Mouse (Mus musculus): ENCODE measurements around the gene Zcchc10. TPM values are rescaled to one million over a fixed set of nuclear protein-coding genes. Genes with fewer than 3 reads are reported as not detected.
A peak's percentile ranks its signal among the peaks of the same experiment; 100 is the strongest.
"Not testable (repeated sequence)": the region's sequence is repeated elsewhere in the genome, so short reads cannot be mapped to it uniquely, and the experiment has no call there.

Gene Zcchc10
- total RNA-seq, 2 experiments from 2014 or later: 8.4 to 11.1 TPM

DNA sequence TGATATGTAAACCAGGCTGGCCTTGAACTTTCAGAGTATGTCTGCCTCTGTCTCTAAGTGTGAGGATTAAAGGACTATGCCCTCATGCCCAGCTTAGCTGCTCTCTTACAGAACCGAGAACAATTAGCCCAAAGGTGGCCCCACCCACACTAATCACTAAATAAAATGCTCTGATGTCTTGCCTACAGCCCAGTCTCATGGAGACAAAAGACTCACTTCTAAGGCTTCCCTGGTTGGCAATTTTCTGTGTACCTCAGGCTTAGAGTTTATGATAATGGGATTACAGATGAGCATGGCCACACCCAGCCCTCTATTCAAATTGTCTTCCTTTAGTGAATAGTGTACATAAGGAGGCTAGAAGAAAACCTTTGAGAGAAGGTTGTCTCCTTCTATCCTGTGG, 13.1 kb upstream of the Zcchc10 start:
- no peak for DNase-seq (ENCODE audit: extremely low spot score in 1 of 2, low spot score in 2 of 2)
- intact Hi-C loops (cut with DNase I): no loop called here

DNA sequence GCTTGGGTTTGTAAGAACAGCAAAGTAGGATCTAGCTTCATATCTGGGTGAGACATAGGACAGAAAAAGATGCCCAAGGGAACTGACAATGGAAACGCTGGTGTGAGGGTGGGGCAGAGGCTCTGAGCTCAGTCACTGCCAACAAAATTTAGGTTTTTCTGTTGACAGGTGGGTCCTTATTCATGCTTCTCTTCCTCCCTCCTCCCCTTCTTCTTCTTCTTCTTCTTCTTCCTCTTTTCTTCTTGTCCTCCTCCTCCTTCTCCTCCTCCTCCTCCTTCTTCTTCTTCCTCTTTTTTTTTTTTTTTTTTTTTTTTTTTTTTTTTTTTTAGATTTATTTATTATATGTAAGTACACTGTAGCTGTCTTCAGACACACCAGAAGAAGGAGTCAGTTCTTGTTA, 11.7 kb upstream of the Zcchc10 start:
- intact Hi-C loops (cut with DNase I); DNase-seq (ENCODE audit: extremely low spot score in 1 of 2, low spot score in 2 of 2): not testable (repeated sequence)

DNA sequence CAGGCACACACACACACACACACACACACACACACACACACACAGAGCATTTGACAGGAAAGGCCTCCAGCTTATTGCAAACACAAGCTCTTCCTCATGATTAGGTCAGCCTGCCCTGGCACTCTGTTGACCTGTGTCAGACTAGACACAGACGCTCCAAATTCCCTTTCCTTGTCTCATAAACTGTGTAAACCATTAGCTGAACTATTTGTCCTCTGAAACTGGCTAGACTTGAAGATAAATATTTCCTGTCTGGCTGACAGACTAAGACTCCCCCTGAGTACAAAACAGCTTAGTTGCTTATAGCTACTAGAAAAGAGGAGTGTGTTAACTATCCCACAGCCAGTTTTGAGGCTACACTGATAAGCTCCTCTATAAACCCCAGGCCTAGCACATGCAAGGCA, 9.7 kb upstream of the Zcchc10 start:
- intact Hi-C loops (cut with DNase I): no loop called here
- DNase-seq (ENCODE audit: extremely low spot score in 1 of 2, low spot score in 2 of 2): no peak

DNA sequence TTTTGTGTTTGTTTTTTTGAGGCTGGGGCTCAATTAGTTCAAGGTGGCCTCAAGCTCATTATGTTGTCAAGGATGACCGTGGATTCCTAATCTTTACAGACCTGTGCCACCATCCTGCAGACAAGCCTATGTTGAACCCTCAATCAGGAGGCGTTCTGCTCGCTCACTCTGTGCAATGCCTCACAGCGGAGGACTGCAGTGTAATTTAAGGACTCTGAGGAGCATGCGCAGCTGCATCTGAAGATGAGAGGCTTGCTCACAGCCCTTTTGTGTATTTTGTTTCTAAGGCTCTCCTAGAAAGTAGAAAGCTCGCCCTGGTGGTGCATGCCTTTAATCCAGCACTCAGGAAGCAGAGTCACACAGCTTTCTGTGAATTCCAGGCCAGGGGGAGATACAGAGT, 7.5 kb upstream of the Zcchc10 start:
- no peak for DNase-seq (ENCODE audit: extremely low spot score in 1 of 2, low spot score in 2 of 2)
- intact Hi-C loops (cut with DNase I): no loop called here

DNA sequence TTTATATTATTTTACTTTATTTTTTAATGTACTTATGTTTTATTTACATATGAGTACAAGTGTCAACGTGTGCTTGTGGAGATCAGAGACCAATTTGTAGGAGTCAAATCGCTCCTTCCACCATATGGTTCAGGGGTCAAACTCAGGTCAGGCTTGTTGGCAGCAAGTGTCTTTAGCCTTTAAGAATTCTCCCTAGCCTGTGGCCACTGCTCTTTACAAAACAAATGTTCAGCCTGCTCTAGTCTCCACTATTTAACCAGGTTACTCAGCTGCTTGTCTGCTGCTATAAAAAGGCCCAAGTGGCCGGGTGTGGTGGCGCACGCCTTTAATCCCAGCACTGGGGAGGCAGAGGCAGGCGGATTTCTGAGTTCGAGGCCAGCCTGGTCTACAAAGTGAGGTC, 6.4 kb upstream of the Zcchc10 start:
- intact Hi-C loops (cut with DNase I): no loop called here
- no peak for DNase-seq (ENCODE audit: extremely low spot score in 1 of 2, low spot score in 2 of 2)

DNA sequence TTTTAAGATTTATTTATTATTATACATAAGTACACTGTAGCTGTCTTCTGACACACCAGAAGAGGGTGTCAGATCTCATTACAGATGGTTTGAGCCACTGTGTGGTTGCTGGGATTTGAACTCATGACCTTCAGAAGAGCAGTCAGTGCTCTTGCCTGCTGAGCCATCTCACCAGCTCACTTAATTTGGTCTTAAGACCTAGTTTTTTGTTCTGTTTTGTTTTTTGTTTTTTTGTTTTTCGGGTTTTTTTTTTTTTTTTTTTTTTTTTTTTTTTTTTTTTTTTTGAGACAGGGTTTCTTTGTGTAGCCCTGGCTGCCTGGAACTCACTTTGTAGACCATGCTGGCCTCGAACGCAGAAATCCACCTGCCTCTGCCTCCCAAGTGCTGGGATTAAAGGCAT, 5.9 kb upstream of the Zcchc10 start:
- intact Hi-C loops (cut with DNase I); DNase-seq (ENCODE audit: extremely low spot score in 1 of 2, low spot score in 2 of 2): not testable (repeated sequence)

DNA sequence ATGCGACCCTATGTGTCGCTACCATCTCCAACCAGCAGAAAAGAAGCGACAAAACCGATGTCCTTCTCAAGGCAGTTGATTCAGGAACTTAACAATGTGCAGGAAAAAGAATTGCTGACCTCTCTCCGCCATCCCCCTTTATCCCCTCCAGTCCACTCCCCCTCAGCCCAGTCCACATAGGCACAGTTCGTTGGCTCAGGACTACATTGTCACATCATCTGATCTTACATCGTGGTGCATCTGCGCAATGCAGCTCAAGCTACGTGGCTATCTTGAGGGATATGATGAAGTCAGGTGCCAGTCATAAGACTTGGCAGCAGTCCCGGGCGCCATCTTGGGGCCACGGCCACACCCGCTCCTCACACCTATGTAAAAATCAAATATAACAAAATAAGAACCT, 4.6 kb upstream of the Zcchc10 start:
- intact Hi-C loops (cut with DNase I); DNase-seq (ENCODE audit: extremely low spot score in 1 of 2, low spot score in 2 of 2): not testable (repeated sequence)

DNA sequence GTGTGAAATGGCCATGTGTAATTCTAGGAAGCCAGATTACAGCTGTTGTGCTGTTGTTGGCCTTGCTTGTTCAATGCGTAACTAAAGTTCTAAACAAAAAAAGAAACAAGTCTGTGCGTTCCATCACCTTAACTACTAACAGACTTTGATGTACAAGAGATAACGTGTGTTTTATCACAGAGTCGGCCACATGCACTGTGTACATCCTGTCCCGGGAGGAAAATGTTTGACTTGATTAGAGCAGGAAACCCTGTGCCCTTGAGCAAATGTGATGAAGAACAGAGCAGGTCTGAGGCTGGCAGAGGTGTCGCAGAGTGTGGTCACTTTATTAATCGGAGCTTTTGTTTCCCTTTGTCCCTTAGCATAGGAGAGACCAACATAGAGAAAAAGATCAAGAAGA, 5.8 kb downstream of the Zcchc10 start:
- DNase-seq (ENCODE audit: extremely low spot score in 1 of 2, low spot score in 2 of 2): no peak
- intact Hi-C loops (cut with DNase I): no loop called here

DNA sequence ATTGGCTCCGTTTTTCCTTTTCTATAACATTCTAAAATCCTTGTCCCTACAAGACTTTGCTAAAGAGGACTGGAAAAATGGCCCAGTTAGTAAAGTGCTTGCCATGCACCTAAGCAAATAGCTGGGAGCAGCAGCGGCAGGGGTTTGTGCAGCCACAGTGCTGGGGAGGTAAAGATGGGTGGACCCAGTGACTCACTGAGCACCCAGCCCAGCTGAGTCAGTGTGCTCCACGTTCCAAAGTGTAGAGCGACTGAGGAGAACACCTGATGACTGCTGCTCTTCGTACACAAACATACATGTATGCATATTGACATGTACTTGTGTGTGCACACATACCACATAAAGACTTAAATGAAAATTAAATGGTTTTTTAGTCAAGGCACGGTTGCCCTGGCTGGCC, 6.6 kb downstream of the Zcchc10 start:
- DNase-seq (ENCODE audit: extremely low spot score in 1 of 2, low spot score in 2 of 2): no peak
- intact Hi-C loops (cut with DNase I): no loop called here

DNA sequence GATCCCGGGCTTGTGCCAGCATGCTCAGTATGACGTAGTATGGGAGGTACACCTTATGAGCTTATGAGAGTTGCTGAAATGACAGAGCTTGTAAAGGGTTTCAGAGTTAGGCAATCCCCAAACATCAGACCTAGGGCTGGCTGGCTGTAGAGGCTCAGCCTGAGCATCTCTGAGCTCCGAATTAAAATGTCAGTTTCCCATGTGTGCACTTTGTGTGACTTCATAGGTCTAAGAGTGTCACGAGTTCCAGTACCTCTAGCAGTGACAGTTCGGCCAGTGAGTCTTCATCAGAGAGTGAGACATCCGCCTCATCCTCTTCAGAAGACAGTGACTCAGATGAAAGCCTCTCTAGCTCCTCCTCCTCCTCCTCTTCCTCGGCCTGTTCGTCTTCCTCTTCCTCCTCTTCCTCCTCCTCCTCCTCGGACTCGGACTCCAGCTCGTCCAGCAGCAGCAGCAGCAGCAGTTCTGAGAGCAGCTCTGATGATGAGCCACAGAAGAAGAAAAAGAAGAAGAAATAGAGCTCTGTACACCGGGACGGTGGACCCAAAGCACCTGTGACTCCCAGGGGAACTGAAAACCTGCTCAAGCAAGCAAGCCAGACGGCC, 7.7 kb downstream of the Zcchc10 start:
- DNase-seq (ENCODE audit: extremely low spot score in 1 of 2, low spot score in 2 of 2): no peak
- intact Hi-C loops (cut with DNase I): no loop called here

DNA sequence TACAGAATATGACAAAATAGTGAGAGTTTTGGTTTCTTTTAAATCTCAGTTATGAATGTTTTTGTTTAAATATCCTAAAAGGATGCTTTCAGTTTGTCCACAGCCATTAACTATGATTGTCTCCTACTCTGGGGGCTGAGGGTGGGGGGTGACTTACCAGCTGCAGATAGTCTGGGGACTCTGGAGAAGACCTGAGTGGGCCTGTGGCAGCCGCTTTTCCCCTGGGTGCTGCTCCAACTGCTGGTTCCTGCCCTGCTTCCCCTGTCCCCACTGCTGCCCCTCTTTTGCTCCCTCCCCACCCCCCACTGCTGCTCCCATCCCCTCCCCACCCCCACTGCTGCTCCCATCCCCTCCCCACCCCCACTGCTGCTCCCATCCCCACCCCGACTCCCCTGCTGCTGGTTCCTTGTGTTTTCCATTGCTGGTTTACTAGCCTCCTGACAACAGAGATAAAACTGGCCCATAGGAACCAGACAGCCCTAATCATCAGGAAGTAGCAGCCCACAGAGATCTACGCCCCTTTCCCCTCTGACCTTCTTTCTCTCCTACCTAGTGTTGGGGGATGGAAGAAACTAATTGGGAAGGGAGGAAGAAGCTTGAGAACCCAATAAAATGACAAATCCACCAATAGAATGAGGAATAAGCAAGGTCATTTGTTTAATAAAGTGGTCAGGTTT, 11.2 kb downstream of the Zcchc10 start:
- intact Hi-C loops (cut with DNase I): no loop called here
- no peak for DNase-seq (ENCODE audit: extremely low spot score in 1 of 2, low spot score in 2 of 2)

DNA sequence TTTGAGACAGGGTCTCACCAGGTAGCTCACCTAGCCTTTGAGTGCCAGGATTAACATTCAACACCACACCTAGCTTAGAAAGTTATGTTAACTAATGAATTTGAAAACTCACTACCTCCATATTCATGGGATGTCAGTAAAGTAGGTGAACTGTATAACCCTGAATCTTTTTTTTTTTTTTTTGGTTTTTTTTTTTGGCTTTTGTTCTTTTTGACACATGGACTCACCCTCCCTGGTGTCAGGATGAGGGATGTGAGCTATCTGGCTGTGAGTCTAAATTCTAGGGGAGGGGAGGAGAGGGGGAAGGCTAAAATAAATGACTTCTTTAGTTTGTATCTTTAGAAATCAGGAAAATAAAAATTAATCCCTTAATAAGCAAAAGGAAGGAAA, 11.7 kb downstream of the Zcchc10 start:
- DNase-seq (ENCODE audit: extremely low spot score in 1 of 2, low spot score in 2 of 2): no peak
- intact Hi-C loops (cut with DNase I): no loop called here

DNA sequence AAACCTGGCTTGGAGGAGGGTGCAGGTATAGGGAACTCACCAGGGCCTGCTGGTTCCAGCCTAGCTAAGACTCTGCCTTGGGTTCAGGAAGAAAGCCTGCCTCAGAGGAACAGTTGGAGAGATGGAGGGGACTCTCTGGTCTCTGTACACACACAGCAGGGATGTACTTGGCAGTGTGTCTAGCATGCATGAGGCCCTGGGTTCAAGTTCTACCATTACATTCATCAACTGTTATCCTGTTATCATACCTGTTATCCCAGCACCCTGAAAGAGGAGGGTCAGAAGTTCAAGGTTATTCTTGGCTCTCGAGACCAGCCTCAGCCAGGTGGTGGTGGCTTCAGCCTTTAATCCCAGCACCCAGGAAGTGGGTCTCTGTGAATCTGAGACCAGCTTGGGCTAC, 12.4 kb downstream of the Zcchc10 start:
- intact Hi-C loops (cut with DNase I): no loop called here
- no peak for DNase-seq (ENCODE audit: extremely low spot score in 1 of 2, low spot score in 2 of 2)

DNA sequence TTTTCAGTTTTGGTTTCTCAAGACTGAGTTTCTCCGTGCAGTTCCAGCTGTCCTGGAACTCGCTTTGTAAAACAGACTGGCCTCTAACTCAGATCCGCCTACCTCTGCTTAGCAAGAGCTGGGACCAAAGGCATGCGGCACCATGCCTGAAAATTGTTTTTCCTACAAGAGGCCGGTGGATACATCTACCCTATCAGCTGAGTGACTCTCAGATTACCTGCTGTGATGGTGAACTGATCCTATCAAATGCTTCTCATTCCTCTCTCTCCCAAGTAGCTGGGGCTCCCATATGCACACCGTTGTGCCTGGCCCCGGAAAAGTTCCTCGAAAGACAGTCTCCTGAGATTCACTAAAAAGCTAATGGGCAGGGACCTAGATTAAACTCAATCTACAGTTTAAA, 13.2 kb downstream of the Zcchc10 start:
- intact Hi-C loops (cut with DNase I): no loop called here
- DNase-seq (ENCODE audit: extremely low spot score in 1 of 2, low spot score in 2 of 2): no peak

DNA sequence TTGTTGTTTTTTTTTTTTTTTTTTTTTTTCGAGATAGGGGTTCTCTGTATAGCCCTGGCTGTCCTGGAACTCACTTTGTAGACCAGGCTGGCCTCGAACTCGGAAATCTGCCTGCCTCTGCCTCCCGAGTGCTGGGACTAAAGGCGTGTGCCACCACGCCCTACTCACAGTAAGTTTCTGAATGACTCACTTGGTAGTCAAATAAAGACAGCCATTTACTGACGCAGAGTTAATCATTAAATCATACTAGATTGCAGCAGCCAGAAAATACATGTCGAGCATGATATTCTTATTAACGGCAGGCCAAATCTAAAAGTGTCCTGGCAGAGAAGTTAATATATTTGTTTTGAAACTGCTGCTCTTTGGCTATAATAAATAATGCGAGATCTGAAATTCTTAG, 16.5 kb downstream of the Zcchc10 start:
- DNase-seq (ENCODE audit: extremely low spot score in 1 of 2, low spot score in 2 of 2); intact Hi-C loops (cut with DNase I): not testable (repeated sequence)

DNA sequence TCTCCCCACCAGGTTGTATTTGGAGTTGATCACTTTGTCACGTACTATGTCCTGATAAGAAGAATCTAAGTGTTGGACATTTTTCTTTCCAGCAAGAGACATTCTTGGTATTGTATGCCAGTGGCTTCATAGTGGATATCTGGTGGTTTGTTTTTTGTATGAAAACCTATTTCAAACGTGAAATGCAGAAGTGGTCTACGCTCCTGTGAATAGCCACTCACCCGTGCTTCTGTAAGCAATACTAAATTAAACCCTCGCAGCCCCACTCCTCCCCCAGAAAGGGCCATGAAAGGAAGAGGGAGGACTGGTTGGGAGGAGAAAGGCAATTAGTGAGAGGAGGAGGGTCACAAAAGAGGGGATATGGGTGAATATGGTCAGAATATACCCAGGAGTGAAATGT, 18.2 kb downstream of the Zcchc10 start:
- intact Hi-C loops (cut with DNase I): no loop called here
- no peak for DNase-seq (ENCODE audit: extremely low spot score in 1 of 2, low spot score in 2 of 2)

DNA sequence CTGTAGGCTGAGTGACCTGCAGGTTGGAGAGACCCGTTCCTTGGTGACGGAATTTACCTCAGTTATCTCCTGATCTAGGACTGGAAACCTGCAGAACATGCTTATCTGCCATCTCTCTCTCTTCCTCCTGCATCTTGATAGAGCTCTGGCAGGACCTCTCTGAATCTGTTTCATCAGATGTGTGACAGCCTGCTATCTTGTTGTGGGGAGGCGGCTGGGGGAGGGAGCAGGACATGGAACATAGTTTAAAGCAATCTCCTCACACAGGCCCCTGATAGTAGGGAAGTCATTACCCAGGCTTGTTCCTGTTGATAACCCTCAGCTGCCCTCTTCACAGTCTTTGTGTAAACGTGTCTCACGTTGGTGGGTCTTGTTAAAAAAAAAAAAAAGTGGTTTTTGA, 20.8 kb downstream of the Zcchc10 start:
- no peak for DNase-seq (ENCODE audit: extremely low spot score in 1 of 2, low spot score in 2 of 2)
- intact Hi-C loops (cut with DNase I): no loop called here

DNA sequence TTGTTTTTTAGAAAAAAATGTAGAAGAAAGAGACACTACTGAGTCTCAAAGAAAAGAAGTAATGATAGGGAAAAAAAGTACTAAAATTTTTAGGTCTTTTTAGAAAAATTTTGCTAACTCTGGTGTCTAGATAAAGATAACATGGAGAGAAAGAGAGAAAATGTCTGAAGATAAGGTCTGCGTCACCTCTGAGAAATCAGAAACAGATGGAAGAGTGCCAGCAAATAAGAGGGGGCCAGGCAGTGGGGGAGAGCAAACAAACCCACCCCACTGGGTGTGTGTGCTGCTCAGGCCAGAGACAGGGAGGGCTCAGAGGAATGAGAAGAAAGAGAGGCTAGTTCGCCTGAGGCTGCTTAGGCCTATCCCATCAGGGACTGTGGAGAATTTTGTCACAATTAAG, 21.3 kb downstream of the Zcchc10 start:
- intact Hi-C loops (cut with DNase I): no loop called here
- DNase-seq (ENCODE audit: extremely low spot score in 1 of 2, low spot score in 2 of 2): no peak

DNA sequence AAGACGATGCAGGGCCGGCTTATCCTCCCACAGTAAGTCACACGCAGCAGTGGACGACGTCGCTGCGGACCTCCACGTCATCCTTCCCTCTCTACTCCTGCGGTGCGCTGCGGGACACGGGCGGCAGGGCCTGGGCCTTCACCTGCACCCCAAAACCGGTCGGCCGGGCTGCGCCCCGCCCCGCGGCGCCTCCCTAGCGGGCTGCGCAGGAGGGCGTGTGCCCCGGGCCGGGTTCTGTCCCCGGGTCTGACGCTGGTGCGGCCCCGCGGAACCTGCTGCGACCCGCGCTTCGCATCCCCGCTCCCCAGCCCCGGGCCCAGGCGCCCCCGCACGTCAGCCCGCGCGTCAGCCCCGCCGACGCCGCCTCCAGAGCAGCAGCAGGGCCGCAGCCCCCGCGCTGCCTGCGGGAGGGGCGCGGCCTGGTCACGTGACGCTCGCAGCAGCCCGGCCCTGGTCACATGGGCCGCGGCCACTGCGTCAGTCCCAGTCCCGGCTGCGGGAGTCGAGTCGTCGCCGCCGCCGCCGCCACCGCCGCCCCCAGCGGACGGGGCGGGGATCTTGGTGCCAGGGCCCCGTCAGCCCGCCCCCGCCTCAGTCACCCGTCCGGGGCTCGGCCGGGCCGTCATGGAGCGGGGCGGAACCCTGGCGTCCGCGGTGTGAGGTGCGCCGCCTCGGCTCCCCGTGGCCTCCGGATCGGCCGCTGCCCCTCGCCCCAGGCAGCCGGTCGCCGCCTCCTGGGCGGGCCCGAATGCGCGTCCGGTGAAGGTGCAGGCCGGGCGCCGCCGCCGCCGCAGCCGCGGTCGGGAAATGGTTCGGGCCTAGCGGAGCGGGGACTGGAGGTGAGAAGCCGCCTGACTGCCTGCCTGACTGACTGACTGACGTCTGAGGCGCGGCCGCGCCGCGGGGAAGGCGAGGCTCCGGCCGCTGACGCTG, 26.1 kb downstream of the Zcchc10 start, which contains the start of gene Aff4:
Aff4 (plus strand) TSS at position 543 of the 933 bp plus-strand sequence.
- intact Hi-C loops (cut with DNase I): loop anchor here (5.0 kb wide), 1 partner anchor 48 kb away; the partner anchor contains the start of gene Hspa4

More for the DNA sequence above, 26.1 kb downstream of the Zcchc10 start, which contains the start of gene Aff4:
- DNase-seq (ENCODE audit: extremely low spot score in 1 of 2, low spot score in 2 of 2): peak; percentile 83 to 94

Measured in left cerebral cortex, postnatal 10 days (tissue).